Comparison of ENCODE assay signal across 8 mouse cellular contexts in the genomic region with DNA sequence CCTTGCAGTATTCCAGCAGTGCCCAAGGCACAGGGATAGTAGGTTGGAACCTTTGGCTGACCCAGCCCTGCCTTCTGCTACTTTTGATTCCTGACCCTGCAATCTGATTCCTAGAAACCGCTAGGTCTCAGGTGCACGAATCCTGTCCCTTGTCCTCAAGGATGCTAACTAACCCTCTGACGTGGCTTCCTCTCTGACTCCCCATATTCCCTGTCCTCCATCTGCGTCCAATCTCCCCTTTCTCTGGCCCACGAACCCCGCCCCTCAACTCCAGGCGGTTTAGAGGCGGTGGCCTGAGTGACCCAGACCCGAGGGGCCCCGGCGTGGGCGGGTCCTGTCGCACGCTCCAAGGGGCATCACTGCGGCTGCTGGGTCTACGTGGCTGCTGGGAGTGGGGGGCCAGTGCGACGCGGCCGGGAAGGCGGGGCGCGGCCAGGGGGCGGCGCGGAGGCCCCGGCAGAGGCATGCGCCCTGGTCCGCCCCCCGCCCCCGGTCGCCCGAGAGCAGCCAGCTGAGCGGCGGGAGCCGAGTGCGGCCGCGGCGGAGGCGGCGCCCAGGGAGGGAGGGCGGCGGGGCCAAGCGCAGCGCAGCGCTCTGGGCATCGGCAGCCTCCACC. TPM values are rescaled to one million over a fixed set of nuclear protein-coding genes. Genes with fewer than 3 reads are reported as not detected.
A peak's percentile ranks its signal among the peaks of the same experiment; 100 is the strongest.
DNase-seq lines count a peak whose midpoint lies in the region; ATAC-seq and TF ChIP-seq lines count a peak whose summit lies in the region.

Gene Gpr153 (plus strand): TSS at position 612 of the 616 bp plus-strand sequence.

- peak; percentile 66 for ATAC-seq in intestine, embryonic 15.5 days
- ATAC-seq in liver, embryonic 14.5 days (ENCODE audit: insufficient read depth): no peak

- 2% methylated on average over 44 of the region's 48 CpGs for WGBS in intestine, embryonic 15.5 days
- 4% methylated on average over 46 of the region's 48 CpGs for WGBS in liver, embryonic 14.5 days (ENCODE audit: insufficient replicate concordance)
- 2% methylated on average over 45 of the region's 48 CpGs for WGBS in olfactory bulb, adult 2 months

- no peaks in the 10 kb centered on the region for H3K36me3 ChIP-seq in intestine, embryonic 15.5 days
- H3K36me3 ChIP-seq in liver, embryonic 14.5 days (replicated peaks; ENCODE audit: control insufficient read depth, insufficient read depth, low read depth): no peaks in the 10 kb centered on the region

- peak within 1 kb of the TSS; percentile 95 for H3K4me2 ChIP-seq in intestine, embryonic 15.5 days (replicated peaks)
- peak within 1 kb of the TSS; percentile 56 for H3K4me2 ChIP-seq in liver, embryonic 14.5 days (ENCODE audit: low read depth)

- TF ChIP-seq POLR2A in olfactory bulb, adult 2 months (IDR thresholded peaks at IDR 0.05; ENCODE audit: insufficient read depth, low read depth, low read length): no peak

- H3K4me3 ChIP-seq in intestine, embryonic 15.5 days (replicated peaks): peak within 1 kb of the TSS; percentile 67
- H3K4me3 ChIP-seq in liver, embryonic 14.5 days (ENCODE audit: insufficient read depth in 1 of 2, low read depth in 2 of 2, low read length in 2 of 2): peak within 1 kb of the TSS; percentile 35 to 48
- peak within 1 kb of the TSS; percentile 73 for H3K4me3 ChIP-seq in olfactory bulb, adult 2 months (ENCODE audit: insufficient read depth, low read depth, low read length)

- DNase-seq in ovary, postnatal 36 days (ENCODE audit: low spot score): peak; percentile 61
- no peak for DNase-seq in ovary, postnatal 14 days (ENCODE audit: low spot score)
- DNase-seq in cerebellum, adult 9-10 months: peak; percentile 54
- peak; percentile 64 to 71 for DNase-seq in gastrocnemius, postnatal 4 days (ENCODE audit: low spot score in 2 of 2)
- no peak for DNase-seq in liver, embryonic 14.5 days (ENCODE audit: low read depth in 3 of 3, low spot score in 3 of 3)
- DNase-seq in adipocyte (ENCODE audit: low spot score): no peak

- TF ChIP-seq EP300 in liver, embryonic 14.5 days (IDR thresholded peaks at IDR 0.05; ENCODE audit: low read depth): no peak

- peak within 1 kb of the TSS; percentile 80 for H3K27ac ChIP-seq in intestine, embryonic 15.5 days
- H3K27ac ChIP-seq in liver, embryonic 14.5 days: no peak within 1 kb of the TSS
- peak within 1 kb of the TSS; percentile 74 for H3K27ac ChIP-seq in olfactory bulb, adult 2 months (ENCODE audit: insufficient read depth, low read depth, low read length)

- TF ChIP-seq CTCF in liver, embryonic 14.5 days (IDR thresholded peaks at IDR 0.05; ENCODE audit: low read depth): no peak
- TF ChIP-seq CTCF in olfactory bulb, adult 2 months (IDR thresholded peaks at IDR 0.05; ENCODE audit: insufficient read depth, low read depth, low read length): no peak

- H3K27me3 ChIP-seq in intestine, embryonic 15.5 days (replicated peaks): peaks cover 16% of the 10 kb centered on the region
- H3K27me3 ChIP-seq in liver, embryonic 14.5 days (ENCODE audit: control insufficient read depth, insufficient read depth, low read length): peaks cover 33% of the 10 kb centered on the region

- peaks cover 40% of the 10 kb centered on the region for H3K4me1 ChIP-seq in intestine, embryonic 15.5 days (replicated peaks)
- H3K4me1 ChIP-seq in liver, embryonic 14.5 days (replicated peaks; ENCODE audit: control insufficient read depth in 2 of 2, insufficient read depth in 2 of 2, low read length in 1 of 2): no peaks in the 10 kb centered on the region
- H3K4me1 ChIP-seq in olfactory bulb, adult 2 months (ENCODE audit: control insufficient read depth, insufficient read depth, low read length): peaks cover 53% of the 10 kb centered on the region

- no peaks in the 10 kb centered on the region for H3K9me3 ChIP-seq in intestine, embryonic 15.5 days
- H3K9me3 ChIP-seq in liver, embryonic 14.5 days (ENCODE audit: control insufficient read depth, low read length): no peaks in the 10 kb centered on the region

- H3K9ac ChIP-seq in intestine, embryonic 15.5 days: peak within 1 kb of the TSS; percentile 76
- H3K9ac ChIP-seq in liver, embryonic 14.5 days (replicated peaks): no peak within 1 kb of the TSS

RNA-seq across cellular contexts. Expression of gene Gpr153, which starts in this region (rescaled TPM):
- total RNA-seq in gastrocnemius, postnatal 4 days (2021): 10 to 100 TPM; 47.5 to 49.4 TPM
- 7.3 and 8.1 TPM in 2 replicates for polyA plus RNA-seq in intestine, embryonic 15.5 days (2015; fragmentation: Nextera tagmentation; extraction: Ambion mirVana)
- 1.1 and 1.2 TPM in 2 replicates for polyA plus RNA-seq in liver, embryonic 14.5 days (2012; rRNA removed)
- polyA plus RNA-seq in liver, embryonic 14.5 days (2014; fragmentation: Nextera tagmentation; extraction: Ambion mirVana): 0.58 and 0.59 TPM in 2 replicates
- polyA plus RNA-seq in olfactory bulb, adult 2 months (2012; ENCODE audit: insufficient read depth, insufficient read length, low replicate concordance, missing spikeins): not detected in 2 replicates

Comparison
In these comparisons a context has a peak if more than half of its experiments do, and no peak if none do; other contexts are left out.
1. DNase-seq: peak in ovary, postnatal 36 days (single experiment), cerebellum, adult 9-10 months (single experiment) and gastrocnemius, postnatal 4 days (2 of 2); none in ovary, postnatal 14 days (single experiment), liver, embryonic 14.5 days (0 of 3) and adipocyte (single experiment).
2. Peak in every context shown above with its lines, with median percentiles within 50 percentile points of each other: H3K4me3 ChIP-seq.